Mouse (Mus musculus) spleen, adult 2 months (tissue): ENCODE measurements around the gene Sirpa.

Source experiments
- CTCF ChIP-seq: fragments of 200-500 bp; IDR thresholded peaks from 2 replicates; pipeline ENCODE4 v1.5.1; 2011; ENCODE audit warnings: mild to moderate bottlenecking, inconsistent platforms; ENCODE audit not compliant: insufficient read depth, insufficient read length, insufficient replicate concordance; ENCODE audit errors: extremely low read depth
- POLR2A ChIP-seq: fragments of 200-500 bp; IDR thresholded peaks from 2 replicates; pipeline ENCODE4 v1.6.1; 2011; ENCODE audit warnings: low read depth, low read length, inconsistent platforms

DNA sequence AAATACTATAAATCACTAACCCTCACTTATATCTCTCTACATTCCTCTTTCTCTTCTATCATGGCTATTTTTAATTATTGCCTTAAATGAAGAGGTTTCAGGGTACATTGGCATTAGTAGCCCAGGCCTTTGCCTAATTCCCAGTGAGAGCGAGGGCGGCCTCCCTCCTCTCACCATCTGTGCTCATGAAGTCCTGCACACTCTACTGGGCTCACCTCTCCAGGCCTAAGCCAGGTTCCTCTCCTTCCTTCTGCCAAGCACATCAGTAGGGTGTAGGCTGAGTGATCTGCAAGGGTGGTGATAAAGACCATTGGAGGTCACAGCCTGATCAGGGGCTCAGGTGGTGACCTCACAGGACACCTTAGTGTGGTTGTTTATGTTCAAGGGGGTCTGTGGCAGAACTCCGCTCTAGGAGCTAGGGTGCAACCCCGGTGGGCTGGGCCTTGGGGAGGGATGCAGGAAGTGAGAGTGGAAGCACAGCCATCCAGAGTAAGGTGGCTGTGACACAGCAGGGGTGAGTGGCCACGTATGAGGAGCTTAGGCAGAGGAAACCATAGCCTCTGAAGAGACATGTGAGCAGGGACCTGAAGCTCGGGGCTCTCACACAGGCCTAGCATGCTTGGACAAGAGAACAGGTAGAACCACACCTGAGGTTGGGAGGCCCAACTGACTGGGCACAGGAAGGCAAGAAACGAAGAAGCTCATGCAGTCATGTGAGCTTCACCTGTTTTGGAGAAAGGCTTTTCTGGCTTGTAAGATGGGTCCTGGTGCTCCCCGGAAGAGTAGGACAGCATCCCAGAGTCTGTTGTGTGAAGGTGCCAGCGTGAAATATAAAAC, 29.2 kb downstream of the Sirpa start:
- TF ChIP-seq POLR2A (no peak), CTCF (no peak)
